Mouse (Mus musculus) liver, adult 2 months (tissue): ENCODE measurements around the gene Kcnj6.

Source experiments
- CTCF ChIP-seq: fragments of 200-500 bp; IDR thresholded peaks from 2 replicates; pipeline ENCODE4 v1.5.1; 2011; ENCODE audit warnings: low read depth, low read length, control low read depth
- POLR2A ChIP-seq: fragments of 200-500 bp; IDR thresholded peaks from 2 replicates; pipeline ENCODE4 v1.6.1; 2011; ENCODE audit warnings: low read length, control low read depth; ENCODE audit not compliant: insufficient read depth; ENCODE audit errors: extremely low read depth

DNA sequence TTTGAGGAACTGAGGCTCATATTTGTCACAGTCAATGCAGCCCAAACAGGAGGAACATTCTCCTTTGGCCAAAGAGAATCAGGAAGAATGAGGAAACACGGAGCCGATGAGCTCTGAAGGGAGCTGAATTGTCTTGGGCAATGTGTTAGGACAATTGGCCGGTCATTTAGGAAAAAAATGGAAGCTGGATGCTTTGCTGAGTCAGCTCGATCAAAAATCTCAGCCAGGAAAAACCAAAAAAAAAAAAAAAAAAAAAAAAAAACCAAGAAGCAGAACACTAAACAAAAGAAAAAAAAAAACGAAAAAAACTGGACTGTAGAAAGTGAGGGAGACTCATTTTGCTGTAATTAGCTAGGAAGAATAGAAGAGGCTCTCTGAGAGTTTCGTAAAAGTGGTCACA is 200.1 kb downstream of the Kcnj6 start:
- TF ChIP-seq CTCF (no peak), POLR2A (no peak)
